Mouse (Mus musculus) megakaryocyte progenitor cell, adult 5-6 weeks (primary cell): ENCODE results near the gene Rbck1. TPM values are rescaled to one million over a fixed set of nuclear protein-coding genes. Genes with fewer than 3 reads are reported as not detected.

ENCODE experiments used
- ATAC-seq: replicated peaks from 2 replicates; pipeline ENCODE4 v1.8.0; 2016; ENCODE audit warnings: mild to moderate bottlenecking, moderate TSS enrichment, inconsistent platforms; ENCODE audit not compliant: poor library complexity
- total RNA-seq, 2 experiments: library from RNA; stranded (forward) in 1 of 2; stranded (reverse) in 1 of 2; fragments of 157-497, 149-512 nt in 1 of 2; fragments of 200-1000 nt in 1 of 2; gene quantifications; 2 replicates each; pipeline versions ENCODE4 v1.2.3 to v1.2.4; 2015 to 2017

The Rbck1 gene
- total RNA-seq, 2 experiments from 2014 or later, result 66.8 to 75.6 TPM

DNA sequence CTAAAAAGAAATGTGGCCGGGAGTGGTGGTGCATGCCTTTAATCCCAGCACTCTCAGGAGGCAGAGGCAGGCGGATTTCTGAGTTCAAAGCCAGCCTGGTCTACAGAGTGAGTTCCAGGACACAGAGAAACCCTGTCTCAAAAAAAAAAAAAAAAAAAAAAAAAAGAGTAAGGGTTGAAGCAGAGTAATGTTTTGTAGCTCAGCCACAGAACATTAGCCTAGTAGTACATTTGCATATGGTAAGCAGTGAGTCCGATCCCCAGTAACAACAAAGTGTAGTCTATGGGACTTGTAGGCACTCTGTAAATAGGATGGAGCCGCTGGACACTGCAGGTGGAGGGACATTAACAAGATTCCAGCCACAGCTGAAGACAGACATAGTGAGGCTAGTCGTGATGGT lies 12.5 kb upstream of the Rbck1 start:
- ATAC-seq, result no peak

DNA sequence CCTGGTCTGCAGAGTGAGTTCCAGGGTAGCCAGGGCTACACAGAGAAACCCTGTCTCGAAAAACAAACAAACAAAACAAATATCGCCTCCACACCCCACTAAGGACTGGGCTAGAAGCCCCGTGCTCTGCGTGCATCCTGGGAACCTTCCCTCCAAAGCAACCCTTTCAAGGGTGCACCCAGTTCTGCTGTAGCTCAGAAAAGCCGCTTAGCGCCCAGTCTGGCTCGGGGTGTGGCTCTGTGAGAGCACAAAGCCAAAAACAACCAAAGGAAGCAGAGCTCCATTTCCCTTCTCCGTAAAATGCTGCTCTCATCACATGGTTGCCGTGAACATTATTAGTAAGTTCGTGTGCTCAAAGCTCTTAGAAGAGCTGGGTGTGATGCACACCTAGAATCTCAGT lies 11.9 kb upstream of the Rbck1 start:
- no peak for ATAC-seq

DNA sequence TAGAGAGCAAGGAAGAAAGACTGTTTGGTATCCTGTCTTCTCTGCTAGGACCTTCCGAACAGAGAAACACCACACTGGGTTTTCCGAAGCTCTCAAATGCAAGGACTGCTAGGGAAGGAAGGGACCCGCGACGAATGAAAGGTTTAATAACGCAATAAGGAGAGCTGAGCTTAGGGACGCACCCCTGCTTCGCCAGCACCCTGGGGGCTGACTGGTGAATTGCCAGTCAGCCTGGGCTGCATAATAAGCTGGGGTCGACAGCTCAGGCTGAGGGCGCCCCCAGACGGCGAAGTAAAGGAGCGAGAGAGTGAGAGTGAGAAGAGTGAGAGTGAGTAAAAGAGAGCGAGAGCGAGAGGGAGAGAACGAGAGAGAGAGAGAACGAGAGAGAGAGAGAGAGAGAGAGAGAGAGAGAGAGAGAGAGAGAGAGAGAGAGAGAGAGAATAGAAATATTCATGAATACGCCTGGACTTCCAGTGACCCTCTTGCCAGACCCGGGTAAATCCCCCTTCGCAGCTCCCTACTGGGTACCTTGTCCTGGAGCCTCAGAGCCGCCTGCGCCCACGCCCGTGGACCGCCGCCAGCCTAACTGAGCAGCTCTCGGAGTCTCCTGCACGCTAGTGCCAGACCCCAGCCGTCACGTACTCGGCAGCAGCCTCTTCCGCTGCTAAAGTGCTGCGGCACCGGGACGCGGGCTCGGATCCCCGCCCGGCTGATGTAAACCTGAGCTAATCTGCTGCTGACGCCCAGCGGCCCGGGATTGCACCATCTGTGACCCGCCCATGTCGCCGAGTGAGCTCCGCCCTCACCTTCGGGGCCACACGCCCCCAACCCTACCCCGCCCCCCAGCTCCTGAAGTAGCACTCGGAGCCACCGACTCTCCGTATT lies 11.1 kb upstream of the Rbck1 start, which contains the start of gene Trib3:
Gene Trib3 (minus strand): TSS at position 704 of the 885 bp plus-strand sequence.
- ATAC-seq, result peak; percentile 75

DNA sequence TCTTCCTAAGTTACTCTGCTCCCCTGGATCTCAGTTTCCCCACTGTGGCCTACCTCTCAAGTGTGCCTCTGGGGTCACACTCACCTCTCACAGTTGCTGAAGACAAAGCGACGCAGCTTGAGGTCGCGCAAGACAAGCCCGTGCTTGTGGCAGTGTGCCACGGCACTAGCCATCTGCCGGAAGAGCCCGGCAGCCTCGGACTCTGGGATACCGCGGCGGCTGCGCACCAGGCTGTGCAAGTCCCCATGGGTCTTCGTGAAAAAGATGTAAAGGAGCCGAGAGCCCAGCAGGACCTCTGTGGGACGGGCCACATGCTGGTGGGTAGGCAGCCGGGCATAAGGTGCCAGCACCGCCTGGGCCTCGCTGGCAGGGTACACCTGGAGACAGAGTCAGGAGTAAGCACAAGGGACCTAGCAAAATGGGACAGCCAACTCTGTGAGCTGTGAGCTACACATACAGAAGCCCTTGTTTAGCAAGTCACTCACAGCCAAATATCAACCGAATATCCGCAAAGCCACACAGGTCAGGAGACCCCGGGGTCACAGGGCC lies 7.3 kb upstream of the Rbck1 start:
- ATAC-seq, result no peak

DNA sequence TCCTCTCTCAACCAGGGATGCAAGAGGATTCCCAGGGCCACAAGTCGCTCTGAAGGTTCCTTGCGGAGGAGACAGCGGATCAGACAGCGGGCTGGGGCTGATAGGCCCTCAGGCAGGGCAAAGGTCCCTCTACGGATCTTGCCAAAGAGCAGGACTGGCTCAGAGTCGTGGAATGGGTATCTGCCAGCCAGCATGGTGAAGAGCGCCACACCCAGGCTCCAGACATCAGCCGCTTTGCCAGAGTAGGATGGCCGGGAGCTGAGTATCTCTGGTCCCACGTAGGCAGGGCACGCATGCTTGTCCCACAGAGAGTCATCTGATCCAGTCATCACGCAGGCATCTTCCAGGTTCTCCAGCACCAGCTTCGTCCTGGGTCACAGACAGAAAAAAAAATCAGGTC lies 5.9 kb upstream of the Rbck1 start:
- no peak for ATAC-seq

DNA sequence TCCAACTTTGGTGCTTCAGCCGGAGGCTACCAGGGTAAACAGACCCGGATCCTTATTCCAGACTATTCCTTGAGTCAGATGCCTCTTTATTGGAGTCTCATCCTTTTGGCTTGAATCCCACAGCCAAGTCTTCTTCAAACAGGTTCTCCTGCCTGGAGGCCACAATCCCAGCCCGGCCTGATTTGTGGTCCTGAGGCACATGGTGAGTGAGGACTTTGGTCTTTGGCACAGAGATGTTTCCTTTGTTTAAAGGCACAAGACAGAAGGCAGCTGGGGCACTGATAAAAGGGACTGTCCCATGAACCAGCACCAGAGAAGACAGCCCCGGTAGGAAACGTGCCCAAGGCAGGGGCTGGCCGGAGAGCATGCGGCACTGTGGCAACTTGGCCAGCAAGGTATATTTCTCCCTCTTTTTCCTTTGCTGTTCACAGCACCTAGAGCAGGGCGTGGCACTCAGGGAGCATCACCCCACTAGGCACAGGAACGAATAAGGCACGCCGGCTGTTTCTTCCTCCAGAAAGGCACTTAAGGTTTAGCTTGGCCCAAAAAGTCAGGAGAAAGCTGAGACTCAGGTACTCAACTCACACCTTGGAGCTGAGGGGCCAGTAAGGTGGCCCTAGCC lies 5.2 kb upstream of the Rbck1 start:
- ATAC-seq, result no peak

DNA sequence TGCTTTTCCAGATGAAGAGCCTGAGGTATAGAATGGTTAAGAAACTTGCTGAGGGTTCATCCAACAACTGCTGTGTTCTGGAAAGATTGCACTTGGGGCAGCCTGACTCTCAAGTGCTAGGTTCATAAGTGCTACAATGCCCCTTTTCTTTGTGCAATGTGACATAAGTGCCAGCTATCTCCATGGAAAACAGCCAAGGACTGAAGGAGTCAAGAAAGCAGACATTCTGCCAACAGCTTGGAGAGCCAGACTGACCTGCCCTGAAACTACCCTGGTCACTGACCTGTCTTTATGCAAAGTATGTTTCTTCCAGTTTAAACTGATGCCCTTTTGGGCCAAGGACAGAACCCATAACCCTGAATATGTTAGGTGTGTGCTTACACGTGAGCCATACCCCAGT lies 4.4 kb upstream of the Rbck1 start:
- no peak for ATAC-seq

DNA sequence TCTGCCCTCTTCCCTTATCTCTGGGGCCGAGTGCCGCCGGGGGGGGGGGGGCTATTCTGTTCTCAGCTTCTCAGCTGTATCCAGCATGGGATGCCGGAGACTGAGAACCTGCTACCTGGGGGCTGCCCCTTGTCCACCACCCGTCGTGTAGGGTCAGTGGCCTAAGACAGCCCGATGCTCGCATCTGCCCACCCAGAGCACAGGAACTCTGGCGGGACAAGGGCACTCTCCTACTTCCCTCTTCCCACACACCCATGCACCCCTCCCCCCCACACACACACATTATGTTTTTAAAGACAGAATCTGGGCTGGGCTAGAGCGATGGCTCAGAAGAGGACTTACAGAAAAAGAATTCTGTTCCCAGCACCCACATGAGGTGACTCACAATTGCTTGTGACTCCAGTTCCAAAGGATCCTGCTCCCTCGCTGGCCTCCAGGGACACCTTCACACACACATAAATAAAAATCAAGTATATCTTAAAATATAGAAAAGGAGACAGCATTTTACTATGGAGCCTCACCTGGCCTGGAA lies 2.9 kb upstream of the Rbck1 start:
- ATAC-seq, result no peak

DNA sequence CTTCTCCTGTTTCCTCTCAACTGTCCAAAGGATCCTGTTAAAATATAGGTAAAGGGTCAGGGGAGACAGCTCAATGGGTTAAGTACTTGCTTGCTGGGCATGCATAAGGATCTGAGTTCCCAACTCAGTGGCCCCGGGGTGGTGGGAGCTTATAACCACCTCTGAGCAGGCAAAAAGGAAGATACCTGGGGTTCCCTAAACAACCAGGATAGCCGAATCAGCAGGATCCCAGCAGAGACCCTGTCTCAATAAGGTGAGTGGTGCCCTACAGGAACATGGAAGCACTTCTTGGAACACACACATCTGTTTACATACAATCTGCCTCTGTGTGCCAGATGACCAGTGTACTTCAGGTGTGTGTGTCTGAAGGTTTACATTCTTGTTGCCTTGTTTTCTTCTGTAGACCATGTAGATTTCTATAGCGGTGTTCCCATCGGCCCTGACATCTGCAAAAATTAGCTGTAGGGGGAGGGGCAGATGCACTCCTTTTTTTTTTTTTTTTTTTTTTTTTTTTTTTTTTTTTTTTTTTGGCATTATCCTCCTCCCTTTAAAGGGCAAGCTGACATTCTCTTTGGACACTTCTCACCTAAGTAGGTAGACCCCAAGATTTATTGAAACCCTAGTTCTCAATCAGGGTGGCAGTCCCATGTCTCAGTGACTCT lies 1.0 kb upstream of the Rbck1 start:
- ATAC-seq, result no peak

DNA sequence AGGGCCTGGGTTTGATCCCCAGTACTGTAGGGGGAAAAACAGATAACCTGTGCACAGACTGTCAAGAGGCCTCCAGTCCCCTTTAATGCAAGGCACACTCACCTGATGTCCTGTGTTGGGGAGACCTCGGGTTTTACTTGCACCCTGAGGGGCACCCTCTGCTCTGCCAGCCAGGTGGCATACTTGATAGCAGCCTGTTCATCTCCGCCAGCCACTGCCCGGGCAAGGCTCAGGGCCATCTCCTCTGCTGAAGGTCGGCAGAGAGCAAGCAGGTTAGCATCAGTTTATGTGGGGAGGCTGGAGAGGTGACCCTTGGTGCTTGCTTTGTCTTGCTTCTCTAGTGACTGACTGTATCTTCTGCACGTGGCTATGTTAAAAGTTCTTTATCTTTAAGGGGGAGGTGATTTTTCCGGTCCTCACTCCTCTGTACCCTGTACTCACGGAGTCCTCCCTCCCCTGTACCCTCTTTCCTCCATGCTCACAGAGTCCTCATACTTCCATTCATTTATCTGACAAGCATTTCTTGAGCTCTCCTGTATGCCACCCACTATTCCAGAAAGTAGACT lies 1.5 kb downstream of the Rbck1 start:
- peak; percentile 29 for ATAC-seq

DNA sequence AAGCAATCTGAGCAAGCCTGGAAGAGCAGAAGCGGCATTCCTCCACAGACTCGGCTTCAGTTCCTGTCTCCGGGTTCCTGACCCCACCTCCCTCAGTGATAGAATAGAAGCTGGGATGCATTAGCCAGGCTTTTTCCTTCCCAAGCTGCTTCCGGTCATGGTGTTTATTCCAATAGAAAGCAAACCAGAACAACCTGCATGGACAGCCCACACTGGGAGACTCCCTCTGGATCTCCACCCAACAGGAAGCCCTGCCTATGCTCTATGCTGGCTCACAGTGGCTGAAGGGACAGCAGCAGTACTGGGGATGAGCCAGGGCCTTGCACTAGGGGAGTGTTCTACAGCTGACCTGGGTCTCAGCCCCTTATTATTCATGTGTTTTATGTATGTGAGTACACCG lies 4.5 kb downstream of the Rbck1 start:
- ATAC-seq, result no peak

DNA sequence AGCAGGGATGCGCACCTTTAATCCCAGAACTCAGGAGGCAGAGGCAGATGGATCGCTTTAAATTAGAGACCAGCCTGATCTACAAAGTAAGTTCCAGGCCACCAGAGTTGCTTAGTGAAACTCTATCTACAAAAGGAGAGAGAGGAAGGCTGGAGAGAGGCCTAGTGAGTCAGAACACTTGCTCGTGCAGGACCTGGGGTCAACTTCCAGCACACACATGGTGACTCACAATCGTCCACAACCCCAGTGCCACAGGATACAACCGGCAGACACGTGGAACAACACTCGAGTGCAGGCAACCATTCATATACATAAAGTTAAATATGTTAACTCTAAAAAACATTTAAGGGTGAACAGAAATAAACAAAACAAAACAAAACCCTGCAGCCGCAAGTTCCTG lies 5.8 kb downstream of the Rbck1 start:
- ATAC-seq, result no peak

DNA sequence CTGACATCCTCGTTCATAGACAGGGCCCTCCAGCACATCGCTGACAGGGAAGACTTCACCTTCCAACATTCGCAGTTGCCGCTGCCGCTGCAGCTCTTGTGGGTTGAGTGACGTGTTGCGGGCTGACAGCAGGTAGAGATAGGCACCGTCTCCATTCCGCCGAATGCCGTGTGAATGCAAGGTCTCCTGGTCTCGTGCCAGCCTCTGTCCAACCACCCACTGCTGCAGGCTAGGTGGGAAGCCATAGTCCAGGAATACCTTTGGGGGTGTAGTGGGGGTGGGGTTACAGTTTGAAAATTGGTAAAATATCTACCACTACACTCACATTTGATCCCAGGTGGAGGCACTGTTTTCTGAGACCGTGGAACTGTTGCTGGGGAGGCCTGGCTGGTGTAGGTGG lies 6.3 kb downstream of the Rbck1 start:
- no peak for ATAC-seq

DNA sequence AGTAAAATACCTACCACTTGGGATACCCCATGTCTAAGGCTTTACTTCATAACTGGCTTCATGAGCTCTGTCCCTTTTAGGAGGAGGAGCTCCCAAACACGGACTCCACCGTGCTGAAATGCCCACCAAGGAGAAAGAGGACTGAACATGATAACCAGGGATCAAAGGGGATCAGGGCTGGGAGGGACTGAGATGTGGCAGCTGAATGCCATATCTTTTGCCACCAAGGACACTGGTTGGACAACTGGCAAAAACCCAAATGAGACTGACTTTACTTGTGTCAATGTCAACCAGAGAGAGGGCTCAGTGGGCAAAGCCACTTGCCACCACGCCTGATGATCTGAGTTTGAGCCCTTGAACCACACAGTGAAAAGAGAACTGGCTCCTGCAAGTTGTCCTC lies 7.6 kb downstream of the Rbck1 start:
- ATAC-seq, result no peak

DNA sequence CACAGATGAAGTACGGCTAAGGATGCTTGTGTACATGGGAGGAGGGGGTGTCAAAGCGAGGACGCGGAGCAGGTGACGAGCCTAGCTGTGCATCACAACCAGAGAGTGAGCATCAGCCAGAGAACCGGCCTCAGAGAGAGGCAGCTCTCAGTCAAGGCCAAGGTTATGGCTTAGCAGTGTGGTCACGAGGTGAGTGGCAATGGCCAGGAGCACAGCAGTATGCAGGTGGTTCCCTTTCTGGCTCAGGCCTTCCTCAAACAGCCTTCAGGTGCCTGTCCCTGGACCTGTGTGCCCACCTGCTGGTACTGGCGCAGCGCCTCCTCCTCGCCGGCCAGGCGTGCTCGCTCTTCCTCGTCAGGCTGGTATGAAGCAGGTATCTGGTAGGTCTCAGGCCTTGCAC lies 8.5 kb downstream of the Rbck1 start:
- no peak for ATAC-seq

DNA sequence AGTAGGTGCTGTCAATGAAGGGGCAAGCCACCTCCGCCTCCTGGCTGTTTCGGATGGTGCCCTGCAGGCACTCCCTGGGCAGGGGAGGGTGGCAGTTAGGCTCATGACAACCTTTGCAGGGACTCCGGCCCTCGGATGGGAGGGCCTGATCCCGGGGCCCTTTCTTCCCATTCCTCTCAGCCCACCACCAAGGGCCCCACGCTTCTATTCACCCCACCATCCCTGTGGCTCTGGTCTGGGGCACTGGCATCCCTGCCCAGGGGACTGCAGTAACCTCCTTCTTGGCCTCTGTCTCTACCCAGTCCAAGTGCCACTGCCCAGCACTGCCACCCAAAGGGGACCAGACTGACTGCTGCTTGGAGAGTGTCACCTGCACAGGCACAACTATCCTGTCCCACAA lies 10.3 kb downstream of the Rbck1 start:
- no peak for ATAC-seq

DNA sequence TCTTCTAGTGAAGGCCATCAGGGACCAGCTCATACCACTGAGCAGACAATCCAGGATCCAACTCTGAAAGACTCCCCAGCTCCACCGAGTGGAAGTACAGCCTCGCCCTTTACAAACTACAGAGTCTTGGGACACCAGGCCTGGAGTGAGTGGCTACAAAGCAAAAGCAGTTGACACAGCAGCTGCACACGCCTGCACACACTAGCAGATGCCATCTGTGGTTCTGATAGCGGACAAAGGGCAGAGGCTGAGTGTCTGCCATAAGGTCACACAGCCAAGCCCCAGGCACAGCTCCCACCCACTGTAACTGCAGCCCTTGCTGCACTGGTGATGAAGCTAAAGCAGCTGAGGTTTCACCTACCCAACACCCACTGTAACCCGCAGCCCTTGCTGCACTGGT lies 10.9 kb downstream of the Rbck1 start:
- ATAC-seq, result no peak

DNA sequence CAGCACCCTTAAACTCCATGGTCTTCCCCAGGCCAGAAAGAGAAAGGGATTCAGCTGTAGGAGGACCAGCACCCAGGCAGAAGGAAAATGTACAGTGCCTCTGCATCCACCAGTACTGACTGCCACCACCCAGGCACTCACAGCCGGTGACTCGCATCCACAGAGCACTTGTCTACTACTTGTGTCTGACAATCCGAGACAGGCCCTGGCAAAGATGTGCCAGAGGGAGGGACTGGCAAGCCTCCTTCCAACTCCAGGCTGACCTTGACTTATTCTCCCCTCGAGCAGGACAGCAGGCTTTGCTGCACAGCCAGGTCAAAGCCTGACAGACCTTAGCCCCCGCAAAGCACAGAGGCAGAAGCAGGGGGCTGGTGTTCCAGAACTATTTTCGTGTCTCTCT lies 15.4 kb downstream of the Rbck1 start:
- no peak for ATAC-seq

DNA sequence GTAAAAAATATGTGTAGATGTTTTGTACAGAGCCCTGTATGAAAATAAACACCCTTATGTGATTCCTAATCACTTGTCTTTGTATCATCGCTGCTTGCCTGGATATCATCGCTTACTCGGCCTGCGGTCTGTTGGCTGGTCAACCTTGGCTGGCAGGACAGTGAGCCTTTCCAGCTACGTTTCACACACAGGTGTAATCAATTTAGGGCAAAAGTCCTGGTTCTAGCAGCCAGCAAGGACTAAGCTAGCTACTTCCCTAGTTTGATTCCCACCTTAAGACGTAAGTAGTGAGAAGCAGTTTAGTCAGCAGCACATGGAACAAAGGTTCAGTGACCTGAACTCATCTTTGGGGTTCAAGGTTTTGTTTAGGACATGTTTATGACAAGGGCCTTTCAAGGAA lies 18.5 kb downstream of the Rbck1 start:
- ATAC-seq, result no peak

DNA sequence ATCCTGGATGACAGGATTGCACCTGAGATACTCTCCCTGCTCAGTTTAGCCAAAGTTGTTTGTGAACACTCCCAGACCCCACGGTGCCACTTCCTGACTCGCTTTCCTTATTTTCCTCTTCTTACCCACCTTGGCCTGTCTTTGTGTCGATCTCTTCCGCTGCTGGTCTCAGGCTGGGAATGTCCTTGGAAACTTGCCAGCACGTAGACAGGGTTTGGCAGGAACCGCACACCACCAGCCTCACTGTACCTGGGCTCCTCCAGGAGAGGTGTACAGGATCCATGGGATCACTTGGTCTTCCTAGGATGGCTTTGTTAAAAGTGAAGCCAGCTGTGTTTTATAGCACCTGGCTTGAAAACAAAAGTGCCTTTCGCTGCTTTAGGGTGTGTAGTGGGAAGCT lies 19.5 kb downstream of the Rbck1 start:
- ATAC-seq, result no peak

DNA sequence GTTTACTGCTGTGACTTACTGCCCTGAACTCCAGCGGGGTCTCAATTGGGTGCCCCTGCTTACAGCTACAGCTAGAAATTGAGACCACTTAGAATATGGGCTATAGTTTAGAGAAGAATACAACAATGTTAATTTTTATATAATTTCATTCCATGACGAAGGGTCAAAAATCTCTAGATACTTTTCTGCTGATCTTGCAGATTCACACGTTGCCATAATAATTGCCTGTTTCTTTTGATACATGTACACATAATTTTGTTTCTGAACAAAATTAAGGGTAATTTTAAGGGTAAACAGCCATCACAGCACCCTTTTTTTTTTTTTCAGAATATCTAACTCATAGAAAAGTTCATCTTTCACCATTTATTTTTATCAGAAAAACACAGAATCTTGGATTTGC lies 25.3 kb downstream of the Rbck1 start:
- ATAC-seq, result no peak
